Mouse (Mus musculus): ENCODE measurements around the gene Morn1.

- no peak for TF ChIP-seq CTCF (IDR thresholded peaks at IDR 0.05; ENCODE audit: low read depth)
- TF ChIP-seq EP300 (IDR thresholded peaks at IDR 0.05; ENCODE audit: low read depth) = no peak
Measured at GRCm38 (mm10) chr4:155150276-155151113, 64.1 kb downstream of the Morn1 start.
